Mouse (Mus musculus): ENCODE data around the gene Sorcs2. TPM values are rescaled to one million over a fixed set of nuclear protein-coding genes. Genes with fewer than 3 reads are reported as not detected.

Gene Sorcs2
- polyA plus RNA-seq, 1 experiment from 2014 or later = 9.9 TPM

- no peak overlapping the region for H3K9ac ChIP-seq (ENCODE audit: low read length)
- no peak overlapping the region for H3K4me3 ChIP-seq (ENCODE audit: control insufficient read depth in 1 of 2, insufficient read depth in 1 of 2, low read depth in 1 of 2, low read length in 2 of 2)
- no peak overlapping the region for H3K4me2 ChIP-seq (ENCODE audit: low read length)
- no peaks in the 10 kb centered on the region for H3K27me3 ChIP-seq (ENCODE audit: control insufficient read depth, insufficient read depth, low read length)
- H3K36me3 ChIP-seq (ENCODE audit: control insufficient read depth, insufficient read depth, low read length) = no peaks in the 10 kb centered on the region
- no peak overlapping the region for H3K27ac ChIP-seq (replicated peaks in 1 of 2; ENCODE audit: control insufficient read depth in 1 of 2, insufficient read depth in 1 of 2, low read depth in 2 of 2, low read length in 2 of 2)
- peaks cover 14 to 23% of the 10 kb centered on the region in 2 experiments for H3K4me1 ChIP-seq (ENCODE audit: control insufficient read depth in 2 of 2, insufficient read depth in 2 of 2, low read length in 2 of 2)
- no peaks in the 10 kb centered on the region for H3K9me3 ChIP-seq (ENCODE audit: control insufficient read depth, low read length)
- WGBS = 63% methylated on average over 2 of the region's 2 CpGs
- ATAC-seq (ENCODE audit: insufficient number of reproducible peaks, insufficient read depth, low FRiP score, low read depth) = no peak
Measured at GRCm38 (mm10) chr5:36113696-36114095, 284.2 kb downstream of the Sorcs2 start.

DNA sequence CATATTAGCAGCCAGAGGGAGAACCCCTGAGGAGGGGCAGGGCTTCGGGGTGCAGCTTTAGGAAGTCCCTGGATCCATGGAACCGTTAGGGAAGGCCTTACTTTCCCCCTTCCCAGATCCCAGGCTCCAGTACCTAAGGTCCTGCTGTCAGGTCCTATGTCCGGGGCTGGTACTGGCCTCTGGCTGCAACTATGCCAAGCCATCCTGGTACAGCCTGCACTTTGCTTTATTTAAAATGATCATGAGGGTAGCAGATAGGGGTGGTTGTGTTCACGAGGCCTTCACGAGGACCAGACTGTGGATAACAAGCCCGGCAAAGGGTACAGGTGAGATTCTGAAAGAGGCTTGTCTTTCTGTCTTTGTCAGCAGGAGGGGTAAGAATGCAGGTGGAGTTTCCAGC is 285.2 kb downstream of the Sorcs2 start:
- 72% methylated on average over 6 of the region's 6 CpGs for WGBS
- peaks cover 16 to 27% of the 10 kb centered on the region in 2 experiments for H3K4me1 ChIP-seq (ENCODE audit: control insufficient read depth in 2 of 2, insufficient read depth in 2 of 2, low read length in 2 of 2)
- no peaks in the 10 kb centered on the region for H3K27me3 ChIP-seq (ENCODE audit: control insufficient read depth, insufficient read depth, low read length)
- ATAC-seq (ENCODE audit: insufficient number of reproducible peaks, insufficient read depth, low FRiP score, low read depth) = no peak
- no peaks in the 10 kb centered on the region for H3K36me3 ChIP-seq (ENCODE audit: control insufficient read depth, insufficient read depth, low read length)
- no peak overlapping the region for H3K27ac ChIP-seq (replicated peaks in 1 of 2; ENCODE audit: control insufficient read depth in 1 of 2, insufficient read depth in 1 of 2, low read depth in 2 of 2, low read length in 2 of 2)
- H3K9me3 ChIP-seq (ENCODE audit: control insufficient read depth, low read length) = no peaks in the 10 kb centered on the region
- H3K4me2 ChIP-seq (ENCODE audit: low read length) = no peak overlapping the region
- no peak overlapping the region for H3K9ac ChIP-seq (ENCODE audit: low read length)
- no peak overlapping the region for H3K4me3 ChIP-seq (ENCODE audit: control insufficient read depth in 1 of 2, insufficient read depth in 1 of 2, low read depth in 1 of 2, low read length in 2 of 2)

- no peaks in the 10 kb centered on the region for H3K9me3 ChIP-seq (ENCODE audit: control insufficient read depth, low read length)
- H3K4me1 ChIP-seq (ENCODE audit: control insufficient read depth in 2 of 2, insufficient read depth in 2 of 2, low read length in 2 of 2) = peaks cover 16 to 27% of the 10 kb centered on the region in 2 experiments
- no peak overlapping the region for H3K9ac ChIP-seq (ENCODE audit: low read length)
- no peaks in the 10 kb centered on the region for H3K27me3 ChIP-seq (ENCODE audit: control insufficient read depth, insufficient read depth, low read length)
- no peak overlapping the region for H3K27ac ChIP-seq (replicated peaks in 1 of 2; ENCODE audit: control insufficient read depth in 1 of 2, insufficient read depth in 1 of 2, low read depth in 2 of 2, low read length in 2 of 2)
- 50% methylated on average over 3 of the region's 3 CpGs for WGBS
- H3K4me2 ChIP-seq (ENCODE audit: low read length) = no peak overlapping the region
- H3K36me3 ChIP-seq (ENCODE audit: control insufficient read depth, insufficient read depth, low read length) = no peaks in the 10 kb centered on the region
- no peak overlapping the region for H3K4me3 ChIP-seq (ENCODE audit: control insufficient read depth in 1 of 2, insufficient read depth in 1 of 2, low read depth in 1 of 2, low read length in 2 of 2)
- peak; percentile 29; the same call in 1 of the 2 replicates for ATAC-seq (ENCODE audit: insufficient number of reproducible peaks, insufficient read depth, low FRiP score, low read depth)
Measured at GRCm38 (mm10) chr5:36111516-36111915, 286.4 kb downstream of the Sorcs2 start.

GRCm38 (mm10) chr5:36108339-36108887 is 289.5 kb downstream of the Sorcs2 start:
- H3K27ac ChIP-seq (replicated peaks in 1 of 2; ENCODE audit: control insufficient read depth in 1 of 2, insufficient read depth in 1 of 2, low read depth in 2 of 2, low read length in 2 of 2) = peak overlapping the region in 1 of 2 experiments; percentile 37; a peak in 2 of 4 replicates
- no peaks in the 10 kb centered on the region for H3K27me3 ChIP-seq (ENCODE audit: control insufficient read depth, insufficient read depth, low read length)
- H3K9me3 ChIP-seq (ENCODE audit: control insufficient read depth, low read length) = peaks cover 1% of the 10 kb centered on the region; the same call in 1 of the 2 replicates
- H3K4me2 ChIP-seq (ENCODE audit: low read length) = no peak overlapping the region
- no peak for ATAC-seq (ENCODE audit: insufficient number of reproducible peaks, insufficient read depth, low FRiP score, low read depth)
- WGBS = 37% methylated on average over 4 of the region's 4 CpGs
- H3K9ac ChIP-seq (ENCODE audit: low read length) = no peak overlapping the region
- no peaks in the 10 kb centered on the region for H3K36me3 ChIP-seq (ENCODE audit: control insufficient read depth, insufficient read depth, low read length)
- peaks cover 16 to 27% of the 10 kb centered on the region in 2 experiments for H3K4me1 ChIP-seq (ENCODE audit: control insufficient read depth in 2 of 2, insufficient read depth in 2 of 2, low read length in 2 of 2)
- no peak overlapping the region for H3K4me3 ChIP-seq (ENCODE audit: control insufficient read depth in 1 of 2, insufficient read depth in 1 of 2, low read depth in 1 of 2, low read length in 2 of 2)

DNA sequence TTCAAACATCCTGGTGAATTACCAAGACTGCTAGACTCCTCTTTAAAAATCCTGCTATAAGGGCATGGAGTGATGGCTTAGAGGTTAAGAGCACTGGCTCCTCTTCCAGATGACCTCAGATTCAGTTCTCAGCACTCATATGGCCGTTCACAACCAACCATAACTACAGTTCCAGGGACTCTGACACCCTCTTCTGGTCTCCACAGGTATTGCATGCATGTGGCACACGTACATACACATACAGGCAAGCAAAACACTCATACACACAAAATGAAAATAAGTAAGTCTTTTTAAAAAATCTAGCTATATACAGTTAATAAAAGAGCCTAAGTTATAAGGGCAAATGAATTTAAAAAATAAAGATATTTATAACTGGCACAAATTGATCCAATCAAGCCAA is 294.5 kb downstream of the Sorcs2 start:
- Histone ChIP-seq H3K9ac (ENCODE audit: low read length) (no peak overlapping the region), H3K27ac (replicated peaks in 1 of 2; ENCODE audit: control insufficient read depth in 1 of 2, insufficient read depth in 1 of 2, low read depth in 2 of 2, low read length in 2 of 2) (no peak overlapping the region), H3K4me3 (ENCODE audit: control insufficient read depth in 1 of 2, insufficient read depth in 1 of 2, low read depth in 1 of 2, low read length in 2 of 2) (no peak overlapping the region), H3K36me3 (ENCODE audit: control insufficient read depth, insufficient read depth, low read length) (no peaks in the 10 kb centered on the region), H3K9me3 (ENCODE audit: control insufficient read depth, low read length) (peaks cover 3% of the 10 kb centered on the region; the same call in 1 of the 2 replicates), H3K4me2 (ENCODE audit: low read length) (no peak overlapping the region), H3K27me3 (ENCODE audit: control insufficient read depth, insufficient read depth, low read length) (no peaks in the 10 kb centered on the region), H3K4me1 (ENCODE audit: control insufficient read depth in 2 of 2, insufficient read depth in 2 of 2, low read length in 2 of 2) (peaks cover 15 to 26% of the 10 kb centered on the region in 2 experiments)
- no peak for ATAC-seq (ENCODE audit: insufficient number of reproducible peaks, insufficient read depth, low FRiP score, low read depth)
- WGBS = 87% methylated on average over 2 of the region's 2 CpGs

GRCm38 (mm10) chr5:36101129-36101528 is 296.8 kb downstream of the Sorcs2 start:
- no peak overlapping the region for H3K9ac ChIP-seq (ENCODE audit: low read length)
- peaks cover 15 to 24% of the 10 kb centered on the region in 2 experiments for H3K4me1 ChIP-seq (ENCODE audit: control insufficient read depth in 2 of 2, insufficient read depth in 2 of 2, low read length in 2 of 2)
- H3K27ac ChIP-seq (replicated peaks in 1 of 2; ENCODE audit: control insufficient read depth in 1 of 2, insufficient read depth in 1 of 2, low read depth in 2 of 2, low read length in 2 of 2) = no peak overlapping the region
- H3K27me3 ChIP-seq (ENCODE audit: control insufficient read depth, insufficient read depth, low read length) = no peaks in the 10 kb centered on the region
- peaks cover 3% of the 10 kb centered on the region; the same call in 1 of the 2 replicates for H3K9me3 ChIP-seq (ENCODE audit: control insufficient read depth, low read length)
- WGBS = 40% methylated on average over 10 of the region's 10 CpGs
- no peak overlapping the region for H3K4me3 ChIP-seq (ENCODE audit: control insufficient read depth in 1 of 2, insufficient read depth in 1 of 2, low read depth in 1 of 2, low read length in 2 of 2)
- no peak for ATAC-seq (ENCODE audit: insufficient number of reproducible peaks, insufficient read depth, low FRiP score, low read depth)
- no peaks in the 10 kb centered on the region for H3K36me3 ChIP-seq (ENCODE audit: control insufficient read depth, insufficient read depth, low read length)
- H3K4me2 ChIP-seq (ENCODE audit: low read length) = no peak overlapping the region

GRCm38 (mm10) chr5:36100488-36100887 is 297.5 kb downstream of the Sorcs2 start:
- no peak overlapping the region for H3K4me3 ChIP-seq (ENCODE audit: control insufficient read depth in 1 of 2, insufficient read depth in 1 of 2, low read depth in 1 of 2, low read length in 2 of 2)
- H3K9ac ChIP-seq (ENCODE audit: low read length) = no peak overlapping the region
- no peak overlapping the region for H3K27ac ChIP-seq (replicated peaks in 1 of 2; ENCODE audit: control insufficient read depth in 1 of 2, insufficient read depth in 1 of 2, low read depth in 2 of 2, low read length in 2 of 2)
- ATAC-seq (ENCODE audit: insufficient number of reproducible peaks, insufficient read depth, low FRiP score, low read depth) = no peak
- no peaks in the 10 kb centered on the region for H3K36me3 ChIP-seq (ENCODE audit: control insufficient read depth, insufficient read depth, low read length)
- peaks cover 3% of the 10 kb centered on the region; the same call in 1 of the 2 replicates for H3K9me3 ChIP-seq (ENCODE audit: control insufficient read depth, low read length)
- no peaks in the 10 kb centered on the region for H3K27me3 ChIP-seq (ENCODE audit: control insufficient read depth, insufficient read depth, low read length)
- peaks cover 15 to 24% of the 10 kb centered on the region in 2 experiments for H3K4me1 ChIP-seq (ENCODE audit: control insufficient read depth in 2 of 2, insufficient read depth in 2 of 2, low read length in 2 of 2)
- 85% methylated on average over 2 of the region's 3 CpGs for WGBS
- H3K4me2 ChIP-seq (ENCODE audit: low read length) = no peak overlapping the region

DNA sequence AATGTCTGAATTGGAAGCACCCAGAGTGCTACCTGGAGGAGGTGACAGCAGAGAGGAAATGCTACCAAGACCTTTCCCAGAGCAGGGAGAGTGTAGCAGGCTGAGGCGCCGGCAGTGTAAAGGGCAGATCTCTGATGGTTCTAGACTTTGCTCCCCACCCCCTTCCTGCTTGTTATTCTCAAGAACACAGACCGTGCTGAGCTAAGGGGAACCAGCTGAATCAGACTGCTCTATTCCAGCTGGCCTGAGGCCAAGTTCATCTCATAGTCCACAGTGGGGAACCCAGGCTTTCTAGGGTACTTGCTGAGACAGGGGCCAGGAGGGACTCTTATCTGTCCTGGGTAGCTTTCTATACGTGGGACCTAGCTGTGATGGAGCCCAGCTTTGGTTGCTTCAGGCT is 298.3 kb downstream of the Sorcs2 start:
- Histone ChIP-seq H3K4me3 (ENCODE audit: control insufficient read depth in 1 of 2, insufficient read depth in 1 of 2, low read depth in 1 of 2, low read length in 2 of 2) (no peak overlapping the region), H3K9me3 (ENCODE audit: control insufficient read depth, low read length) (peaks cover 3% of the 10 kb centered on the region; the same call in 1 of the 2 replicates), H3K4me2 (ENCODE audit: low read length) (no peak overlapping the region), H3K4me1 (ENCODE audit: control insufficient read depth in 2 of 2, insufficient read depth in 2 of 2, low read length in 2 of 2) (peaks cover 15 to 24% of the 10 kb centered on the region in 2 experiments), H3K27me3 (ENCODE audit: control insufficient read depth, insufficient read depth, low read length) (no peaks in the 10 kb centered on the region), H3K9ac (ENCODE audit: low read length) (no peak overlapping the region), H3K27ac (replicated peaks in 1 of 2; ENCODE audit: control insufficient read depth in 1 of 2, insufficient read depth in 1 of 2, low read depth in 2 of 2, low read length in 2 of 2) (no peak overlapping the region), H3K36me3 (ENCODE audit: control insufficient read depth, insufficient read depth, low read length) (no peaks in the 10 kb centered on the region)
- ATAC-seq (ENCODE audit: insufficient number of reproducible peaks, insufficient read depth, low FRiP score, low read depth) = no peak
- 39% methylated on average over 4 of the region's 4 CpGs for WGBS

Measured in heart, embryonic 14.5 days (tissue).